19 mouse cellular contexts compared by ENCODE assay signal in genomic region chr2:65037546-65037945, GRCm38 (mm10). TPM values are rescaled to one million over a fixed set of nuclear protein-coding genes. Genes with fewer than 3 reads are reported as not detected.
DNase-seq lines count a peak whose midpoint lies in the region; ATAC-seq and TF ChIP-seq lines count a peak whose summit lies in the region.
"Had no signal": no experiment of that assay in that cellular context is flagged by ENCODE, and none has a peak within 500 bp of the region (broad histone marks: within the 10 kb centered on the region; RNA-seq: fewer than 3 reads in every experiment).

No protein-coding gene starts in this region.

- H3K27me3 ChIP-seq in heart, adult 2 months (ENCODE audit: control insufficient read depth, insufficient read depth, low read length) = no peaks in the 10 kb centered on the region
- H3K27me3 ChIP-seq in heart, embryonic 16.5 days (ENCODE audit: control insufficient read depth, insufficient read depth, low read length) = no peaks in the 10 kb centered on the region
- no peaks in the 10 kb centered on the region for H3K27me3 ChIP-seq in forebrain, embryonic 14.5 days (replicated peaks; ENCODE audit: control insufficient read depth, insufficient read depth, low read length)
- H3K27me3 ChIP-seq: hindbrain, embryonic 15.5 days; liver, embryonic 12.5 days; stomach, embryonic 15.5 days had no signal

- no peak overlapping the region for H3K4me3 ChIP-seq in heart, adult 2 months
- H3K4me3 ChIP-seq in heart, embryonic 16.5 days (ENCODE audit: low read length) = no peak overlapping the region
- H3K4me3 ChIP-seq in forebrain, embryonic 14.5 days (ENCODE audit: low read depth, low read length) = no peak overlapping the region
- H3K4me3 ChIP-seq: hindbrain, embryonic 15.5 days; liver, embryonic 12.5 days; stomach, embryonic 15.5 days had no signal

- TF ChIP-seq POLR2A in heart, adult 2 months (IDR thresholded peaks at IDR 0.05; ENCODE audit: insufficient read depth, low read depth, low read length) = no peak

- H3K36me3 ChIP-seq in heart, adult 2 months (ENCODE audit: control insufficient read depth, insufficient read depth, low read length) = no peaks in the 10 kb centered on the region
- H3K36me3 ChIP-seq in heart, embryonic 16.5 days (ENCODE audit: control insufficient read depth, insufficient read depth) = no peaks in the 10 kb centered on the region
- no peaks in the 10 kb centered on the region for H3K36me3 ChIP-seq in forebrain, embryonic 14.5 days (ENCODE audit: control insufficient read depth, insufficient read depth, low read length)
- H3K36me3 ChIP-seq: hindbrain, embryonic 15.5 days; liver, embryonic 12.5 days; stomach, embryonic 15.5 days had no signal

- TF ChIP-seq CTCF in heart, adult 2 months (IDR thresholded peaks at IDR 0.05) = no peak

- DNase-seq in heart, adult 2 months = no peak
- DNase-seq in heart, adult 8-10 months (ENCODE audit: low spot score) = no peak
- DNase-seq in heart, adult 9 months (ENCODE audit: low spot score in 2 of 2) = no peak
- DNase-seq in ES-CJ7 (ENCODE audit: low read depth, low spot score) = peak; percentile 64
- DNase-seq in forebrain, embryonic 14.5 days (ENCODE audit: low spot score) = peak; percentile 33
- no peak for DNase-seq in lung, adult 18-20 months
- no peak for DNase-seq in cerebellum, postnatal 10 days
- DNase-seq: adrenal gland, adult 2 months; cerebellum, adult 8-10 months; kidney, adult 2 months; lung, embryonic 14.5 days; lung, postnatal 36 days; retina, postnatal 1 day; thymus, adult 2 months had no signal

- peak overlapping the region; percentile 11; the same call in 1 of the 2 replicates for H3K27ac ChIP-seq in heart, adult 2 months
- H3K27ac ChIP-seq in heart, embryonic 16.5 days (ENCODE audit: low read length) = peak overlapping the region; percentile 68
- H3K27ac ChIP-seq in forebrain, embryonic 14.5 days (ENCODE audit: low read depth, low read length) = no peak overlapping the region
- H3K27ac ChIP-seq: hindbrain, embryonic 15.5 days; liver, embryonic 12.5 days; stomach, embryonic 15.5 days had no signal

- ATAC-seq in heart, embryonic 16.5 days (replicated peaks; ENCODE audit: extremely low read depth, insufficient read depth, low FRiP score) = no peak
- ATAC-seq in forebrain, embryonic 14.5 days = peak; percentile 34; the same call in 1 of the 2 replicates
- ATAC-seq: liver, embryonic 12.5 days had no signal

- H3K79me2 ChIP-seq in heart, adult 2 months (replicated peaks; ENCODE audit: control insufficient read depth, insufficient read depth, low read length) = no peaks in the 10 kb centered on the region

- H3K9ac ChIP-seq in heart, adult 2 months (ENCODE audit: low read depth, low read length) = 0 out of 2 replicates have a peak overlapping the region, but pooled peaks have one; percentile 11
- no peak overlapping the region for H3K9ac ChIP-seq in heart, embryonic 16.5 days (ENCODE audit: low read length)
- H3K9ac ChIP-seq in forebrain, embryonic 14.5 days (ENCODE audit: low read length) = no peak overlapping the region
- H3K9ac ChIP-seq: hindbrain, embryonic 15.5 days; liver, embryonic 12.5 days; lung, embryonic 14.5 days; stomach, embryonic 15.5 days had no signal

- no peaks in the 10 kb centered on the region for H3K4me1 ChIP-seq in heart, adult 2 months (ENCODE audit: control insufficient read depth, insufficient read depth, low read length)
- H3K4me1 ChIP-seq in heart, embryonic 16.5 days (ENCODE audit: control insufficient read depth, insufficient read depth, low read length) = 0 out of 2 replicates have a peak, but pooled peaks cover 2% of the 10 kb centered on the region
- no peaks in the 10 kb centered on the region; the same call in 1 of the 2 replicates for H3K4me1 ChIP-seq in forebrain, embryonic 14.5 days (ENCODE audit: control insufficient read depth, insufficient read depth, low read length)
- H3K4me1 ChIP-seq: hindbrain, embryonic 15.5 days; liver, embryonic 12.5 days; stomach, embryonic 15.5 days had no signal

- intact Hi-C loops in heart, adult 2 months (cut with DNase I) = no loop called here

- H3K4me2 ChIP-seq in heart, embryonic 16.5 days (ENCODE audit: low read depth, low read length) = peak overlapping the region; percentile 36; the same call in 1 of the 2 replicates
- H3K4me2 ChIP-seq in forebrain, embryonic 14.5 days (ENCODE audit: low read length) = no peak overlapping the region
- H3K4me2 ChIP-seq: hindbrain, embryonic 15.5 days; liver, embryonic 12.5 days; lung, embryonic 14.5 days; stomach, embryonic 15.5 days had no signal

- no peaks in the 10 kb centered on the region for H3K9me3 ChIP-seq in heart, embryonic 16.5 days (replicated peaks; ENCODE audit: control insufficient read depth, low read length)
- no peaks in the 10 kb centered on the region for H3K9me3 ChIP-seq in forebrain, embryonic 14.5 days (replicated peaks; ENCODE audit: control insufficient read depth, low read length)
- H3K9me3 ChIP-seq: hindbrain, embryonic 15.5 days; liver, embryonic 12.5 days; stomach, embryonic 15.5 days had no signal

- no peak for TF ChIP-seq EP300 in heart, adult 2 months (IDR thresholded peaks at IDR 0.05; ENCODE audit: insufficient read depth, low read depth, low read length)

- WGBS in heart, adult 2 months = 56% methylated on average over 8 of the region's 8 CpGs
- 53% methylated on average over 8 of the region's 8 CpGs for WGBS in heart, embryonic 16.5 days
- WGBS in forebrain, embryonic 14.5 days = 5% methylated on average over 8 of the region's 8 CpGs

RNA-seq across cellular contexts. Expression of gene Grb14, which starts 12.8 kb away (rescaled TPM):
- total RNA-seq in heart, adult 2 months (2021) = 100 to 1,000 TPM; 191 to 208 TPM
- polyA plus RNA-seq in heart, adult 2 months (2012; rRNA removed) = 71.1 and 91.0 TPM in 2 replicates
- 100 to 1,000 TPM; 199 to 254 (median 223) TPM for total RNA-seq in heart, adult 8-10 months (2022)
- 121 and 135 TPM in 2 replicates for polyA plus RNA-seq in heart, embryonic 16.5 days (2015; fragmentation: Nextera tagmentation; extraction: Ambion mirVana)
- 17.7 and 25.3 TPM in 2 replicates for polyA plus RNA-seq in forebrain, embryonic 14.5 days (2014; fragmentation: Nextera tagmentation; extraction: Ambion mirVana)
- total RNA-seq: megakaryocyte-erythroid progenitor cell, adult 5-6 weeks had no signal

Comparison
In these comparisons a context has a peak if more than half of its experiments do, and no peak if none do; other contexts are left out.
1. DNase-seq: peak in ES-CJ7 (single experiment) and forebrain, embryonic 14.5 days (single experiment); none in heart, adult 2 months (0 of 2), heart, adult 8-10 months (single experiment), heart, adult 9 months (0 of 2), lung, adult 18-20 months (0 of 2) and cerebellum, postnatal 10 days (0 of 2).